Mouse (Mus musculus) olfactory bulb, adult 2 months (tissue): ENCODE measurements around the gene Ppp1r37.

Experiments
- CTCF ChIP-seq: fragments of 200-500 bp; IDR thresholded peaks from 2 replicates; pipeline ENCODE4 v1.5.1; 2012; ENCODE audit warnings: low read depth, mild to moderate bottlenecking, low read length, moderate library complexity; ENCODE audit not compliant: insufficient read depth
- POLR2A ChIP-seq: fragments of 200-500 bp; IDR thresholded peaks from 2 replicates; pipeline ENCODE4 v1.6.1; 2012; ENCODE audit warnings: mild to moderate bottlenecking, low read depth, low read length, moderate library complexity; ENCODE audit not compliant: insufficient read depth

DNA sequence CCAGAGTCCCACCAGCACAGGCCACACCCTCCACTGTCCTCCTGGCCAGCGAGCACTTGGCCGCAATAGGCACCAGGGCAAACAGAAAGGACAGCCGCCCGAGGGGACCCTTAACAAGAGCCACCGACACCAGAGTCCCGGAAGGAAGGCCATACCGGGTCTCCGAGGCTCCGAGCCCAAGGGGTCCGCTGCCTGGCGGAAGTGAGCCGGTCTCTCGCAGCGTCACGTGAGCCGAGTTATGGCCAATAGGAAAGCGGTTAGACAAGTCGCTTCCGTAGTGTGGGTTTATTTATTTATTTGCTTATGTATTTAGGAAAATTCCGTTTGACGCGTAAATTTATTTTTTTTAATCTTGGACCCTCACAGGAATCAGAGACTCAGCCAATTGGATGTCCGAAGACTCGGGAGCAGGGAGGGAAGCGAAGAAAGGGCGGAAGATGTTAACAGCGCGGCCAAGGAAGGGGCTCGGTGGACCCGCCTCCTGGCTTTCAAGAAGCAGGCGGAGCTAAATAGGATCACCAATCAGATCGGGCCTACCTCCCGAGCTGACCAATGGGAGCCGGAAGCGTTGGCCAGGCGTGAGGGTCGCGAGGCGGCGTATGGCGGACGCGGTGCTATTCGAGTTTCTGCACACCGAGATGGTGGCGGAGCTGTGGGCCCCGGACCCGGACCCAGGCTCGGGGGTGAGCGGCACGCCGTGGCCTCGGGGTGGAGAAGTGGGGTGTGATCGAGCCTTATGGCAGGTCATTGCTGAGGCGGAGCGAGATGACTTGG, 54.5 kb downstream of the Ppp1r37 start, which contains the start of the genes Bloc1s3 and Trappc6a:
- no peak for TF ChIP-seq CTCF
- peak; percentile 28; the same call in 1 of the 2 replicates for TF ChIP-seq POLR2A
